Mouse (Mus musculus): ENCODE results near the gene Alkbh1. TPM values are rescaled to one million over a fixed set of nuclear protein-coding genes. Genes with fewer than 3 reads are reported as not detected.
A peak's percentile ranks its signal among the peaks of the same experiment; 100 is the strongest.
"Not testable (repeated sequence)": the region's sequence is repeated elsewhere in the genome, so short reads cannot be mapped to it uniquely, and the experiment has no call there.

The Alkbh1 gene
- 41.5 and 42.9 TPM in 2 replicates for polyA plus RNA-seq (2015; fragmentation: Nextera tagmentation; extraction: Ambion mirVana)

- Histone ChIP-seq H3K4me2 (peak within 1 kb of the TSS; percentile 73), H3K36me3 (peaks cover 38% of the 10 kb centered on the region), H3K9me3 (replicated peaks) (no peaks in the 10 kb centered on the region), H3K4me3 (replicated peaks) (peak within 1 kb of the TSS; percentile 73), H3K9ac (replicated peaks) (peak within 1 kb of the TSS; percentile 73), H3K27me3 (replicated peaks) (no peaks in the 10 kb centered on the region), H3K27ac (replicated peaks) (peak within 1 kb of the TSS; percentile 85), H3K4me1 (peaks cover 28% of the 10 kb centered on the region)
- WGBS, result 0% methylated on average over 28 of the region's 28 CpGs
- ATAC-seq (ENCODE audit: low FRiP score), result peak; percentile 97
Measured at GRCm38 (mm10) chr12:87443700-87444122, at the start of gene Alkbh1, which contains the start of gene Slirp. TSS of gene Alkbh1 (minus strand) at chr12:87444017. TSS of gene Slirp (plus strand) at chr12:87443896.

DNA sequence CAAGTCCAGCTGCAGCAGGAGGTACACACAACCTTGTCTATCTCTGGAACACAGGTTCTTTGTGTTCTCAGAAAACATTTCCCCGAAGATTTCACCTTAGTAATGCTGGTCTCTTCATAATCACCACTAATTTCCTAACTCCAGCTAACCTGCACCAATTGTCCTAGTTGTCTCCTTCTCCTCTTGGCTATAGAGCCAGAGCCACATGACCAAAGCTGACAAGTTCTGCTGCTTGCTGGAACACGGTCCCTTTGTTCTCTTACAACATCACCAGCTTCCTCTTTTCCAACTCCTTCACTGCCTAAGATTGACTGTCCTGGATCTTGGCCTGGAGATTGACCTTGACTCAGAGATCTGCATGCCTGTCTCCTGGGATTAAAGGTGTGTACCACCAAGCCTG lies 44.9 kb upstream of the Alkbh1 start:
- not testable (repeated sequence) for H3K36me3 ChIP-seq; H3K4me3 ChIP-seq (replicated peaks); ATAC-seq (ENCODE audit: low FRiP score); H3K4me2 ChIP-seq; H3K9me3 ChIP-seq (replicated peaks); H3K27ac ChIP-seq (replicated peaks); H3K4me1 ChIP-seq; H3K9ac ChIP-seq (replicated peaks); H3K27me3 ChIP-seq (replicated peaks)
- WGBS, result 80% methylated on average over 2 of the region's 2 CpGs

GRCm38 (mm10) chr12:87482482-87482881 lies 38.7 kb upstream of the Alkbh1 start:
- H3K9me3 ChIP-seq (replicated peaks); H3K27me3 ChIP-seq (replicated peaks); H3K36me3 ChIP-seq; H3K27ac ChIP-seq (replicated peaks); H3K4me1 ChIP-seq; H3K4me2 ChIP-seq; H3K4me3 ChIP-seq (replicated peaks); ATAC-seq (ENCODE audit: low FRiP score); H3K9ac ChIP-seq (replicated peaks): not testable (repeated sequence)
- 84% methylated on average over 5 of the region's 5 CpGs for WGBS

GRCm38 (mm10) chr12:87474756-87475155 lies 30.9 kb upstream of the Alkbh1 start:
- Histone ChIP-seq H3K27ac (replicated peaks) (no peak overlapping the region), H3K27me3 (replicated peaks) (no peaks in the 10 kb centered on the region), H3K4me1 (peaks cover 15% of the 10 kb centered on the region), H3K36me3 (no peaks in the 10 kb centered on the region), H3K9me3 (replicated peaks) (no peaks in the 10 kb centered on the region), H3K4me3 (replicated peaks) (no peak overlapping the region), H3K9ac (replicated peaks) (no peak overlapping the region), H3K4me2 (no peak overlapping the region)
- ATAC-seq (ENCODE audit: low FRiP score), result no peak
- 88% methylated on average over 3 of the region's 3 CpGs for WGBS

DNA sequence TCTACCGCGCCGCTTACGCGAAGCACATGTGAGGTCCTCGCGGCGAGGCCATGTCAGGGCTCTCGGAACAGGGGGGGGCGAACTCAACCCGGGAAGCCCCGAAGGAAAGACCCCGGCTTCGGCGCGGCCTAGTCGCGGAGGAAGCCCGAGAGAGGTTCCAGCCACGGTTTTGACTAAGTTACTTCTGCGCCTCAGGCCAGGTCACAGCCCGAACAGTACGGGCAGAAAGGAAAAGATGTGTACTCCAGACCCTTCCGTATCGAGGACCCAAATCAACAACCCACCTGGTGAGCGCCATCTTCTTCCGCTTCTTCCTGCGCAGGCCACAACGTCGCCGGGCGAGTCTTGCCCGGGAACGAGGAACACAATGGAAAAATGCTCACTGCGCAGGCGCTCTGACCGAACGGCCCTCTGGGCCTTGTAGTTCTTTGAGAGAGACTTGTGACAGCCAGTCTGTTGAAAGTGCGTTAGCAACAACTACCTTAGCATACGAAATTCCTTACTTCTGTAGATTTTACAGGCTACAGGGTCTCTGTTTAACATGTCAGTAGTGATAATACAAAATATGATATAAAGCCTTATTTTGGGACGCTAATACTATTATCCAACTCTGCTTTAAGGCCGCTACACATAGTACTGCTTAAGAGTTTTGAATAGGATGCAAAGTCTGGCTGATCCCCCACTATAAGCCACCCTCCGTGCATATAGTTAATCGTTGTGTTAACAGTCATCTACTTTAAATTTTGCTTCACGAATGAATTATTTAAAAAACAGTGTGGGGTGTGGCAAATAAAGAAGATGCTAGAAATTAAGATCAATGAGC lies 28.4 kb upstream of the Alkbh1 start, which contains the start of gene Snw1:
Gene Snw1 (minus strand): TSS at position 311 of the 823 bp plus-strand sequence.
- 4% methylated on average over 45 of the region's 45 CpGs for WGBS
- peak within 1 kb of the TSS; percentile 75 for H3K4me3 ChIP-seq (replicated peaks)
- ATAC-seq (ENCODE audit: low FRiP score), result peak; percentile 98

GRCm38 (mm10) chr12:87471421-87471963 lies 27.7 kb upstream of the Alkbh1 start:
- H3K4me3 ChIP-seq (replicated peaks), result peak overlapping the region; percentile 75
- WGBS, result under 1% methylated on average over 19 of the region's 19 CpGs
- no peak for ATAC-seq (ENCODE audit: low FRiP score)
- H3K9ac ChIP-seq (replicated peaks), result peak overlapping the region; percentile 89
- no peaks in the 10 kb centered on the region for H3K27me3 ChIP-seq (replicated peaks)
- H3K36me3 ChIP-seq, result peaks cover 17% of the 10 kb centered on the region
- H3K9me3 ChIP-seq (replicated peaks), result no peaks in the 10 kb centered on the region
- peak overlapping the region; percentile 93 for H3K27ac ChIP-seq (replicated peaks)
- H3K4me1 ChIP-seq, result peaks cover 15% of the 10 kb centered on the region
- H3K4me2 ChIP-seq, result peak overlapping the region; percentile 57

More for the DNA sequence above, 28.4 kb upstream of the Alkbh1 start, which contains the start of gene Snw1:
- no peaks in the 10 kb centered on the region for H3K27me3 ChIP-seq (replicated peaks)
- peak within 1 kb of the TSS; percentile 57 for H3K4me2 ChIP-seq
- peak within 1 kb of the TSS; percentile 93 for H3K27ac ChIP-seq (replicated peaks)
- H3K36me3 ChIP-seq, result peaks cover 11% of the 10 kb centered on the region
- H3K9ac ChIP-seq (replicated peaks), result peak within 1 kb of the TSS; percentile 89
- H3K4me1 ChIP-seq, result peaks cover 15% of the 10 kb centered on the region
- H3K9me3 ChIP-seq (replicated peaks), result no peaks in the 10 kb centered on the region

DNA sequence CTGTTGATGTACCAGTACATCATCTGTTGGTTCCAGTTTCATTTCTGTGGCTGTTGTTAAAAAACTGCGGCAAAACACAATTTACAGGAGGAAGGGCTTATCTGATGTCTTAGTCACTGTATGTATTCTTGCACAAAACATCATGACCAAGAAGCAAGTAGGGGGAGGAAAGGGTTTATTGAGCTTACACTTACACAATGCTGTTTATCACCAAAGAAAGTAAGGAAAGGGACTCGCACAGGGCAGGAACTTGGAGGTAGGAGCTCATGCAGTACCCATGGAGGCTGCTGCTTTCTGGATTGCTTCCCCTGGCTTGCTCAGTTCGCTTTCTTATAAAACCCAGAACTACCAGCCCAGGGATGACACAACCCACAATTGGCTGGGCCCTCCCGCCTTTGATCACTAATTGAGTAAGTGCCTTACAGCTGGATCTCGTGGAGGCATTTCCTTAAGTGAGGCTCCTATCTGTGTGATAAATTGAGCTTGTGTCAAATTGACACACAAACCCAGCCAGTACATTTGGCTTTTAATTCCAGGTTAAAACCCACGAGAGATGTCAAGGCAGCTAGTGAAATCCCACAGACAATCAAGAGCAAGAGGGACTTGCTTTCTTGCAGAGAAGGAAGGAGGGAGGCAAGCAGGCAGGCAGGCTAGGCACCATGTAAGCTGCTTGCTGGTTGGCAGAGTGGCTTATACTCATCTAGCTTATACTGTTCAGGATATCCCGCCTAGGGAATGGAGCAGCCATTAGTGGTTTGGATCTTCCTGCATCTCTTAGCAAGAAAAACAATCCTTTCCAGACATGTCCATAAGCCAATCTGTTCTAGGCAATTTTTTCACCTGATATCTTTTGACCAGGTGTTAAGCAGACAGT lies 26.7 kb upstream of the Alkbh1 start:
- no peak for ATAC-seq (ENCODE audit: low FRiP score)
- Histone ChIP-seq H3K36me3 (peaks cover 22% of the 10 kb centered on the region), H3K4me3 (replicated peaks) (peak overlapping the region; percentile 75), H3K4me2 (peak overlapping the region; percentile 57), H3K27ac (replicated peaks) (no peak overlapping the region), H3K4me1 (peaks cover 15% of the 10 kb centered on the region), H3K9ac (replicated peaks) (0 out of 2 replicates have a peak overlapping the region, but pooled peaks have one; percentile 89), H3K27me3 (replicated peaks) (no peaks in the 10 kb centered on the region), H3K9me3 (replicated peaks) (no peaks in the 10 kb centered on the region)
- 56% methylated on average over 7 of the region's 7 CpGs for WGBS

GRCm38 (mm10) chr12:87464678-87465297 lies 21.0 kb upstream of the Alkbh1 start:
- WGBS, result 75% methylated on average over 6 of the region's 6 CpGs
- no peak for ATAC-seq (ENCODE audit: low FRiP score)

DNA sequence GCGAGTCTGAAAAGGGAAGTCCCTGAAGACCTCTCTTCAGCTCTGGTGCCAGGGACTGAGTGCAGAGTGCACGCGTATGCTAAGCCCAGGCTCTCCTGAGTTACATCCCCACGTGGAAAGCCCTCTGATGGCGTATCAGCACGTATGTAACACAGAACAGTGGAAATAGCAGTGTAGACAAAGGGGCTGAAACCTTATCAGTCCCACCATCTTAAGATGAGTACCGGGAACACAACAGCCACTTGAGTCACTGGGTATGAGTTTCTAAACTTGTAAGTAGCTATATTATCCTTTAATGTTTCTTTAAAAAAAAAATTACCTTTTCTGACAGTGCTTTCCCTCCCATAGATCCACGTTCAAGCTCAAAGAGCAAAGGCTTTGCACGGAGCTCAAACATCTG lies 5.6 kb upstream of the Alkbh1 start:
- 92% methylated on average over 9 of the region's 9 CpGs for WGBS

More at GRCm38 (mm10) chr12:87464678-87465297, 21.0 kb upstream of the Alkbh1 start:
- peaks cover 71% of the 10 kb centered on the region for H3K36me3 ChIP-seq
- H3K9ac ChIP-seq (replicated peaks), result no peak overlapping the region
- no peaks in the 10 kb centered on the region for H3K27me3 ChIP-seq (replicated peaks)
- H3K4me3 ChIP-seq (replicated peaks), result no peak overlapping the region
- H3K9me3 ChIP-seq (replicated peaks), result no peaks in the 10 kb centered on the region
- no peaks in the 10 kb centered on the region; the same call in 1 of the 2 replicates for H3K4me1 ChIP-seq
- H3K27ac ChIP-seq (replicated peaks), result no peak overlapping the region
- H3K4me2 ChIP-seq, result no peak overlapping the region

DNA sequence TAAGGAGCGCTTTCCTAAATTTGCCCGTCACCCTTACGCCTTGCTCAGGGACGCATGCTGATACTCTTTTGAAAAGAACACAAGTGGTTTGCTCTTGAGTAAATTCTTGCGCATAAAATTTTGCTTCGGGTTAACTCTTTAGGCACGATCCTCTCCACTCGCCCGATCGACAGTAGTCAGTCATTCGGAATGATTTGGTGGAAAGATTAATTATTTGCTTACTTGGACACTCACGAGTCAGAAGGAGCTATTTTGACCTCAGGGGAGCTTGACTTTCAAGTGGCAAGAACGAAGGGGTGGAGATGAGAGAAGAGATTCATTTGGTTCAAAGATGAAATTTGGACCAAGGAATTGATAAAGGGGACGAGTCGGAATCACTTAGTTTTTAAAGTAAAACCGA lies 394 bp upstream of the Alkbh1 start:
- WGBS, result 5% methylated on average over 16 of the region's 16 CpGs
- peak overlapping the region; percentile 73 for H3K4me2 ChIP-seq
- H3K27ac ChIP-seq (replicated peaks), result peak overlapping the region; percentile 85; the same call in 1 of the 2 replicates
- no peaks in the 10 kb centered on the region for H3K27me3 ChIP-seq (replicated peaks)
- H3K4me1 ChIP-seq, result peaks cover 28% of the 10 kb centered on the region
- no peaks in the 10 kb centered on the region for H3K9me3 ChIP-seq (replicated peaks)
- peak overlapping the region; percentile 73 for H3K4me3 ChIP-seq (replicated peaks)
- H3K36me3 ChIP-seq, result peaks cover 40% of the 10 kb centered on the region
- H3K9ac ChIP-seq (replicated peaks), result peak overlapping the region; percentile 73
- no peak for ATAC-seq (ENCODE audit: low FRiP score)

More for the DNA sequence above, 5.6 kb upstream of the Alkbh1 start:
- Histone ChIP-seq H3K4me2 (no peak overlapping the region), H3K36me3 (peaks cover 69% of the 10 kb centered on the region), H3K27me3 (replicated peaks) (no peaks in the 10 kb centered on the region), H3K9me3 (replicated peaks) (no peaks in the 10 kb centered on the region), H3K4me3 (replicated peaks) (no peak overlapping the region), H3K27ac (replicated peaks) (no peak overlapping the region), H3K4me1 (peaks cover 7% of the 10 kb centered on the region), H3K9ac (replicated peaks) (no peak overlapping the region)
- ATAC-seq (ENCODE audit: low FRiP score), result no peak
